Mouse (Mus musculus) layer of hippocampus, postnatal 36 days (tissue): ENCODE data around the gene Vwa5b2. TPM values are rescaled to one million over a fixed set of nuclear protein-coding genes. Genes with fewer than 3 reads are reported as not detected.

ENCODE experiments used
- DNase-seq, 2 experiments: peaks; one replicate each; pipeline ENCODE4 v3.0.0; 2022
- total RNA-seq, 2 experiments: library from RNA; stranded (reverse); gene quantifications; 2 replicates each; pipeline ENCODE4 v1.2.3; 2021

The Vwa5b2 gene
- total RNA-seq = 10 to 100 TPM; 21.8 to 23.4 TPM

DNA sequence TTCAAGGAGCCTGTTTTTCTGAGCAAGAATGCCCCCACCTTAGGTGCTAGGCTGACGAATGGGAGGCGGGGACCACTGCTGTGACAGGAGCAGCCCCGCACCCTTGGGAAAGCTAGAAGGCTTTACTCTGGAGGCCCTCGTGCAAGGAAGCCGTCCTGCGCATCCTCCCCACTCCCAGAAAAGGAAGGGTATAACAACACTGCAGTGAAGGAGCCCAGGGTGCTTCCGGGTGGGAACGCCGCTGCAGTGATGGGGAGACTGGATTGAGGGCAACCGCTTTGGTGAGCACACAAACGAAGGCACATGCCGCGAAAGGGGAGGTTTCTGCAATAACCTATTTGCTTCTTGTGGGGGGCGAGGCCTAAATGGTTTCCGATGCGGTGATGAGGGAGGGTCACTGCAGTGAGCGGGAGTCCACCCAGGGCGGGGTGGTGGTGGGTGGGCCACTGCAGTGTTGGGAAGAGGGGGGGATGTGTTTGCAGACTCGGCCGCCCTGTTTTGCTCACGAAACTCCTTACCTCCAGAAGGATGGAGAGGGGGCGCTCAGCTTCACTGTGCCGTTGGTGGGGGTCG, at the start of gene Vwa5b2:
TSS of gene Vwa5b2 (plus strand) at position 106 of the 573 bp plus-strand sequence.
- DNase-seq = peak in 1 of 2 experiments; percentile 24

DNA sequence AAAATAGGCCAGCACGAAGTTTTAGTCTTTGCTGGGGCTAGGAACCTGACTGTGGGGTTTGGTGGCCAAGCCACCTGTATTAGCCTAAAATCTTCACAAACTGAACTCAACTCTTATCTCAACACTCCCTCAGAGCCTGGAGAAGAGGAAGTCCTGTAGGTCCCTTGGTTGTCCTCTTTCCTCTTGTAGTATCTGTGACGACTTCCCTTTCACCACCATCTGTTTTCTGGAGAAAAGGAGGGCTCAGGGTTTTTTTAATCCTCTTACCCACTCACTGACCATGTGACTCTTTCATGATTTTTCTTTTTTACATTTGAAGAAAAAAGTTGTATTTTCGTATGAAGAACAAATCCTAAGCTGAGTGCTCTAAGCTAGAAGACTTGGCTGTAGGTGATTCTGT, 49.6 kb upstream of the Vwa5b2 start:
- no peak for DNase-seq

DNA sequence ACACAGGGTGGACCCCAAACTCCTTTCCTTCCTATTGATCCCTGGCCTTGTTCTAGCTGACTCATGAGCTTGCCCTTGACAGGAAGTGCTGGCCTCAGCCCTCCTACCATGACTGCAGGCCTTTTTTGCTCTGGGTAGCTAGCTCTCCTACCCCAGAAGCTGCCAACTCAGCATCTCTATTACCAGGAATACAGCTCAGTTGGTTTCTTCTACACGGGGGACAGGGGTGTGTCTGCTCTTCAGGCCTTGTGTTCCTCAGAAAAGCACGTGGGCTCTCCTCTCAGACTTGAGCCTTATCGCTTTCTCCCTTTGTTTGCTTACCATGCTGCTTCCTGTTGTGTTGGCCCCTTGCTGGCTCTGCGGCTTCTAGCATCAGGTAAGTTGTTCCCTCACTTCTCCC, 48.8 kb upstream of the Vwa5b2 start:
- no peak for DNase-seq

DNA sequence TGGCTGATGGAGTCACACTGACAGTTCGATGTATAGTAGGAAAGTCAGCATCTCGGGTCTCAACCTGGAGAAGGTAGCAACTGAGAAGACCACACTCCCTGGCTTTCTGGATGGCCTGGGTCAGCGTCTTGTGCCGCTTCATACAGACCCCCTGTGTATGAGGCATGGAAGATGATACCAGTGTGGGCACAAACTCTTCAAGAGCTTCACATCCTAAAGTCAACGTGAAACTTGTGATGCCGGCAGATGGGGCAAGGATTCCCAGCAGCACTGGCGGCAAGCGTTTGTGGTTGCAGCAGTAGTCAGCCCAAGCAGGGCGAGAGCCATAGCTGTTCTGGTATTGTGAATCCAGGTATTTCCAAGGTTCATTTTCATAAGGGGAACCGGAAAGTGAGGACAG, 43.6 kb upstream of the Vwa5b2 start:
- DNase-seq = no peak

DNA sequence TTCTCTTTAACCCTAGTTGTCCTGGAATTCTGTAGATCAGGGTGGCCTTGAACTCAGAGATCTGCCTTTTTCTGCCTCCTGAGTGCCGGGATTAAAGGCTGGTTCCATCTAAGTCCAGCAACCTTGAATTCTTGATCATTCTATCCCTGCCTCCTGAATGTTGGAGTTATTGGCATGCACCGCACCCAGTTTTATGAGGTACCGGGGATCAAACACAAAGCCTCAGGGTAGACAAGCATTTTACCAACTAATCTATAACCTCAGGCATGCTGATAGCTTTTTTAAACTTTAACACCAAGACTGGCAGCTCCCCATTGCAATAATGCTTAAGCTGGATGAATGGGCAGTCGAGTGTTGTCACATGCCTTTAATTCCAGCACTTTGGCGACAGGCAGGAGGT, 41.8 kb upstream of the Vwa5b2 start:
- DNase-seq = no peak

DNA sequence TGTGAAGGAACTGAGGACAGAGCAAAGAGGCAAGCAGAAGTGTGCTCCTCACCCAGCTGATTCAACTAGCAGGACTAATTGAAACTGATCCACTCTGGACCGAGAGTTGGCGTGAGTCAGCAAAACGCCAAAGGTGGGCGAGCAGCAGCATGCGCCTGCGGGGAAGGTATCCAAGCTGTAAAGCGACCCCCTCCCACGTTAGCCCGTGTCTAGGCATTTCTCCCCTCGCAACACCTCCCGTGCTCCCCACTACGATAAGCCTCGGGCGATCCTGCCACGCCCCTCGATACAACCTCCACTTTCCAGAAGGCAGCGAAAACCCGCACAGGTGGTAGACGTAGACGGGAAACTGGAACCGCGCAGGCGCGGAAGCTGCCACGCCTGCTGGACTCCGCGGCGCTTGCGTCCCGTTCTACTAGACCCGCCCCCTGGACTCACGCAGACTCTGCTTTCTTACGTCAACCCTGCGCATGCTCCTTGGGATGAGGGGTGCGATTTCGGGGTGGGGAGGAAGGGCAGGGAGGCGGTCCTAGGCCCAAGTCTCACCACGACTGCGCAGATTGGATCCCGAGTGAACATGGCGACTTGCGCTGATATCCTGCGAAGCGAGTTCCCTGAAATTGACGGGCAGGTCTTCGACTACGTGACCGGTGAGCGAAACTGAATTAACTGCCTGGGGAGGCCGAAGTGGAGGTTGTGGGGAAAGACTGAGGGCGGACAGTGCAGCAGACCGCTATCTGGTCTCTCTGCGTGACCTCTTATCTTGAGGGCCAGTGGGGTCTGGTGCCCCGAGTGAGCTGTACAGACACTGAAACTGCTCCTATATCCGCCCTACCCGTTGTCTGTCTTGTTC, 40.9 kb upstream of the Vwa5b2 start, which contains the start of gene Abcf3:
TSS of gene Abcf3 (plus strand) at position 482 of the 853 bp plus-strand sequence.
- peak; percentile 97 to 98 for DNase-seq

DNA sequence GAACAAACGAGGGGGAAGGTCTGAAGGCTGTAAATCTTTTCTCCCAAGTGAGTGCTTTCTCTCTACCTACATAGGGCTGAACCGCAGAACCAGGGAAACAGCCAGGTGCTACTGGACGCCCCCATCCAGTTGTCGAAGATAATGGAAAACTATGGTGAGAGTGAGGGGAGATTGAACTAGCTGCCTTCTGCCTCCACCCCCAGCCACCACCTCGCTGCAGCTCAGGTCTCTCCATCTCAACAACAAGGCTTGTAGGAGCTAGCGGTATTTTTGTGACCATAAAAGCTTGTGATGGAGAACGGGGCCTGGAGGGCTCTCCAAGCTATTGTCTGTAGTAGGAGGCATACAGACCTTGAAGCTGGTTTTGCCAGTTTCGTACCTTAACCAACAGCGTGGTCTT, 40.1 kb upstream of the Vwa5b2 start:
- no peak for DNase-seq

DNA sequence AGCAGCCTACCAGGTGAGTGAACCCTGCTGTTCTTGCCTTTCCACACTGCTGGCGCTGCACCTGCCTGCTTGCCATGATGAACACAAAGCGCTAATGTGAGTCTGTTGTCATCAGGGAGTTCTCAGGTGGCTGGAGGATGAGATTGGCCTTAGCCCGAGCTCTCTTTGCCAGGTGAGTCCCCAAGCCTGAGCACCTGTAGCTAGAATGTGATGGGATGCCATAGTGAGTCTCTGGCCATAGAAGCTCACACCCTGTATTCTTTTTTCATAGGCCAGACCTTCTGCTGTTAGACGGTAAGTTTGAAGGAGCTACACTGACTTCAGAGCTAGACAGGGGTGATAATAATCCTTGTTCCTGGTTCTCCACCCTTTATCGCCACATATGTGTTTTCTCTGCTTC, 37.6 kb upstream of the Vwa5b2 start:
- no peak for DNase-seq

DNA sequence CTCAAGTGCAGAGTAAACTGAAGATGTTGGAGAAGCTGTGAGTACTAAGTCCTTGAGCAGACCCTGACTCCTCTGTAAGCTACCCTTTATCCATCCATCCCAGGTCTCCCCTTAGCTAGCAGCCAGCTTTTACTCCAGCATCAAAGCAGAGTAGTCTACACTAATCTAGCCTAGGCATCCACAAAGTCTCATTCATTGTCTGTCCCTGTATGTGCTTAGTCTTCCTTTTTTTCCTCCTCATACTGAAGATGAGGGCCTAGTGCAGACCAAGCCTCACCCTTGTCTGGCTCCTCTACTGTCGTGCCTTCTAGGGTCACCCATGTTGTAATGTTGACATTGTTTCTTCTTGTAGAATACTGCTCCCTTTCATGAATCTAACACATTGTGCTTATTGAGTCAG, 36.7 kb upstream of the Vwa5b2 start:
- DNase-seq = no peak

DNA sequence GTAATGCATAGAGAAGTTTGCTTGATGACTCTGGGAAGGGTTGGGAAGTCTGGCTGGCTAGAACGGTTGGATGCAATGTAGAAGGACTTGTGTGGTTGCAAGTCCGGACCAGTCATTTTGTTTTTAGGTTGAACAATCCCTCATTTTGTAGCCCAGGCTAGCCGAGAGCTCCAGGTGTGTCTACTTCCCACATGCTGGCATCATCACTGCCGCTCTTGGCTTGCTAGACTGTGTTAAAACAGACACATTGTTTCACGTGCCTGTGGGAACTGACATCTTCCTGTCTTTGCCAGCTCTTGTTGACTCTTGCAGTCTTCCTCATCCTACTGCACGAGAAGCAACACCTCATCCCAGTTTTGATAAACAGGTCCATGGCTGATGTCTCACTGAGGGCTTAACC, 34.3 kb upstream of the Vwa5b2 start:
- no peak for DNase-seq

DNA sequence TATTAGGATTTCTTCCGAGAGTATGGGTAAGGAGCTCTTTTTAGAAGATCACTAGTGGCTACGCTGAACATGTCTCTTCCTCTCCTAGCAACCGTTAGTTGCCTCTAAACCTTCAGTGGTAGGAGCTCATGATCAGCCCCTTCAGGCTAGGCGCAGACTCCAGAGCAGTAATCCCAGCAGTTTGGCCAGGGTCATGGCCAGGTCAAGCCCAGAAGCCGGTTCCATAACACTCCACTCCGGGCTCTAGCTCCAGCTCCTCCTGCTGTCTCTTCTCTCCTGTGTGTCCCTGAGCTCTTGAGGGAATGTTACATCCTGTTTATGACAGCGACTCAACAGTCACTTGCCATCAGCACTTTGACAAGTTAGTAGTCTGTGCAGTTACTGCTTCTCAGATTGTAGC, 31.9 kb upstream of the Vwa5b2 start:
- no peak for DNase-seq

DNA sequence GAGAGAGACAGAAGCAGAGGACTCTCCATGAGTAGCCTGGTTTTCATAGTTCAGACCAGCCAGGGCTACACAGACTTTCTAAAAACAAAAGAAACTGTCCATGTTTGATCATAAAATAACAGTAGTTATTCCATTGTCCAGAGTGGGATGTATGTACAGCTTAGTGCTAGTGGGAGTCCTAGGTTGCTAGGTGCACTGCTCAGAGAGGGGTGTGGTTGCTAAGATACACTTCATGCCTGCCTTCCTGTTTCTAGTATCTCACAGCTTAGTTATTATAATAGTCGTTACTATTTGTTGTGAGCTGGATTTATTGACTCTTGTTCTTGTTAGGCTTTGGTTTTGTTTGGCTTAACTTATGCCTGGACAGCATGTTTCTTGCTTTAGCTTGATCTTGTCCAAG, 24.2 kb upstream of the Vwa5b2 start:
- DNase-seq = no peak

DNA sequence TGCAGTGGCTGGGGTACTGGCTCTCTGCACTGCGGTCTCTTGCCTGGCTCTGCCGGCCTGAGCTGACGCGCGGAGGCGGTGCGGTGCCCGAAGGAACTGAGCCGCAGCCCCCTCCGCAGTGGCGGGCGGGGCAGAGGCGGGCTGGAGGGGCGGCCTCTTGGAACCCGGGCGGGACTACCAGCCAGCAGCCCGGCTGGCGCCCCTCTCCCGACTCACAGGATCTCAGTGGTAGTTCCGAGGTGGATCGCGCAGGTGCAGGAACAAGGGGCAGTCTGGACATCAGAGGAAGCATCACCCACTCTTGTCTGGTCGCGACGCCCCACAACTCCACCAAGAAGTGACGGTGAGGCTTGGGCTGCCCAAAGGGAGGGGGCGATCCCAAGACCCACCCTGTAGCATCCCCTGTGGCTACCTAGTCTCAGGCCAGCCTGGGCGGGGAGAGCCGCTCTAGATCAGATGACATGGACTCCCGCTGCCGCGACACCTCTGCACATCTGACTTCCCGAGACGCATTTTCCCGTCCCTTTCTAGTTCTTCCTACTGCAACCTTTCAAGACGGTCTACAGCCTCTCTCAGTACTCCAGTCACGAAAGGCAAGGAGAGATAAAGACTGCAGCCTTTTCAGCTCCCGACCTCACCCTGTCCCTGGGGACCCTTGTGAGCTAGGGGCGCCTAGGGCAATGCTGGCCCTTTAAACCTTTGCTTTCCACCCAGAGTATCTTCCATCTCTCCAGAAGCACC, 838 bp downstream of the Vwa5b2 start:
- DNase-seq = peak; percentile 35 to 38

DNA sequence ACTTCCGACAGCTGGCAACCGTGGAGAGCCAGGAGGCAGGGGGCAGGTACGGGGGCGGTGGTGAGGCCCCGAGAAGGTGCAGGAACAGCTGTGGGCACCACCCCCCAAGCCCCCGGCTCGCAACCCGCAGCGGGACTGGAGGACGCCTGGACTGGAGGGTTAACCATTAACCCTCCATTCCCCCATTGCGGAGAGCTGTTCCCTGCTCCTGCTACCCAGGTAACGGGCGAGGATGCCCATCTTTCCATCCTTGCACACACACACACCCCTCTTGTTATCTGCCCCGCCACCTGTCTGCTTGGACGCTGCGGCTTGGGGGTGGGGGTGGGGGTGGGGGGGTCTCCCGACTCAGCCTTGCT, 1.4 kb downstream of the Vwa5b2 start:
- no peak for DNase-seq

DNA sequence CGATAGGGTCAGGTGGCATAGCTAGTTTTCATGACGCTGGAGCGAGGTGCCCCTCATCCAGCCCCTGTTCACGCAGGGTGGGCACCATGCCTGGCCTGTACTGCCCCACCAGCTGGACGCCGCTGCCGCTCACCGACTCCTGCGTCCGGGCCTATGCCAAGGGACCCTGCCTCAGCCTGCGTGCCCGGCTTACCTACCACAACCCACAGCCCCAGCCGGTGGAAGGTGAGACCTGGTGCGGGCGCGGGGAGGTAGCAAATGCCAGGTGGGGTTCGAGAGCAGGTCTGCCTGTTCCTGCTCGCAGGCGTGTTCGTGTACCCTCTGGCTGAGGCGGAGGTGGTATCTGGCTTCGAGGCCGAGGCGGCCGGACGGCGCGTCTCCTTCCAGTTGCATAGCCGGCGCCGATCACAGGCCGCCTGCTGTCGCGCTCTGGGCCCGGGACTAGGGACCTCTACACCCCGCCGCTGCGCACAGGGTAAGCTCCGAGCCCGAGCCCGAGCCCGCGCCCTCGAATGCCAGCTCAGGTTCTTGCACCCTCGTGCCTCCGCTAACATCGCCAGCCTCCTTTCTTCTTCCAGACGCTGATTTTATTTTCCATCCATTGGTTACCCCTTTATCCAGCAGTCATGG, 1.9 kb downstream of the Vwa5b2 start:
- no peak for DNase-seq

DNA sequence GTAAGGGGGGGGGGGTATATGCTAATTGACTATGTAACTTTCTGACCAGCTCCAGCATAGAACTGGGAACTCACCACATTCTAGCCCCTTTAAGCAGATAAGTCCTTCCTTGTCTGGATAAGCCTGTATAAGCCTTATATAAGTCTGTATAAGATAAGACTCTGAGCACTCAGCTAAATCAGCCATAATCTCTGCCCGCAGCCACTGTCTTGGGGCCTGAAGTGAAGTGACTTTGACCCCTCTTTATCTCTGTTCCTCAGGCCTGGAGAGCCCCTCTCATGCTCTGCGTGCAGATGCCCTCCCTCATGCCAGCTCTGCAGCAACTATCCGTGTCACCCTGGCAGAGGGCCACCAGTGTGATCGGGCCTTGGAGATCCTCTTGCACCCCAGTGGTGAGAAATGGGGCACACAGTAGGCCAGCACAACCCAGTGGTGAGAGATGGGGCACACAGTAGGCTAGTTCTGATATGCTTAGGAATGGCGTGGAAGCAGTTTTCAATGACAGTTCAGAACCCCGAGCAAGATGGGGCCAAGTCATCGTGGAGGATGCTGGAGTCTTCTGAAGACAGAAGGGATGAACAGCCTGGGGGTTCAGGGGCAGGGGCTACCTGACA, 5.9 kb downstream of the Vwa5b2 start:
- no peak for DNase-seq

DNA sequence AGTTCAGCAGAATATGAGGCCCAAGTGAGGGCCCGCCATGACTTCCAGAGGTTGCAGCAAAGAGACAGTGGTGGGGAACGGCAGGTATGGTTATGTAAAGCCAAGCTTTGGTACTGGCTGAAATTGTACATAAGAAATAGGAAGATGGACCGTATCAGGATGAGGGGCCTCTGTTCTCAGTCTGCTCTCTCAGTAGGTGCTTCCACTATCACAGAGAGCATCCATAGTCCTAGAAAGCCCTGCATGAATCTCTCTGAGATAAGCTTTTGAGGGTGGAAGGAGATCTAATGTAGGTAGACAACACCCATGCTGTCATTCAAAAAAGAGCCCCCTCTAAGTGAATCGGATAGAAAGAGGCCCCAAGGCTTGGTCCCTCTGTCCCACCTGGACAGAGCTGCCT, 6.5 kb downstream of the Vwa5b2 start:
- DNase-seq = no peak

DNA sequence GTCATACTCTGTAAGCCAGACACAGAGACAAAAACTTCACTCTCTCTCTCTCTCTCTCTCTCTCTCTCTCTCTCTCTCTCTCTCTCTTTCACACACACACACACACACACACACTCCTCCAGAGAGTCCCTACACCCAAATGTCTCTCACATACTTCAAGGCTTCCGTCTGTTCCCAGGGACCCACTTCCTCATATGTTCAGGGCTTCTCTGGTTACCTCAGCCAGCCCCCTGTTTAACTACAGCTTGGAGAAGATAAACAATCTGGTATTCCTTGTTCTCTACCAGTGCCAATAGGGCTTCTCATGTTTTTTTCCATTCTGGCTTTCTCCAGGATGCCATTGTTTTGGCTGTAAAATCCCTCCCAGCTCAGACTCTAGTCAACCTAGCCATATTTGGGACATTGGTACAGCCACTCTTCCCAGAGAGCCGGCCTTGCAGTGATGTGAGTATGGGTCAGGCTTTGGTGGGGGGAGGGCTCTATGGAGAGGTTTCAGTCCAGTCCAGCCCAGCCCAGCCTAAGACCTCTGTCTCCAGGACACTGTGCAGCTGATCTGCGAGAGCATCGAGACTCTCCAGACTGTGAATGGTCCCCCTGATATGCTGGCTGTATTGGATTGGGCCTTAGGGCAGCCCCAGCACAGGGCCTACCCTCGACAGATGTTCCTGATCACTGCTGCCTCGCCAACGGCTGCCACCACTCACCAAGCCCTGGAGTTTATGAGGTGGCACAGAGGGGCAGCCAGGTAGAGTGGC, 7.6 kb downstream of the Vwa5b2 start:
- DNase-seq = no peak

DNA sequence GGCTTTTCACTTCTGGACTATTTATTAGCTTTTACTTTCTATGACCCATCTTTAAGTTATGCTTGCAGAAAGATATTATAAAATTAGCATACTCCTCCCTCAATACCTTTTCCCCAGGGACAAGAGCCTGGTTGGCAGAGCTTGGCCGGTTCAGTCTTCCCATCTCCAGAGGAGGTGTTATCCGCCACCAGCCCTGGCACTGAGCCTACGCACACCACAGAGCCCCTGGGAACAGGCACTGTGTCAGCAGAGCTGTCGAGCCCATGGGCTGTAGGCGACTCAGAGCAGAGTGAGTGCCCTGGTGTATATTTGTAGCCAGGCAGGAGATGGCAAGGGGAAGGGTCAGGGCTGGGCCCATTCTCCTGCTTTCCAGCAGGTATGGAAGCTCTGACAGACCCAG, 11.2 kb downstream of the Vwa5b2 start:
- DNase-seq = no peak

DNA sequence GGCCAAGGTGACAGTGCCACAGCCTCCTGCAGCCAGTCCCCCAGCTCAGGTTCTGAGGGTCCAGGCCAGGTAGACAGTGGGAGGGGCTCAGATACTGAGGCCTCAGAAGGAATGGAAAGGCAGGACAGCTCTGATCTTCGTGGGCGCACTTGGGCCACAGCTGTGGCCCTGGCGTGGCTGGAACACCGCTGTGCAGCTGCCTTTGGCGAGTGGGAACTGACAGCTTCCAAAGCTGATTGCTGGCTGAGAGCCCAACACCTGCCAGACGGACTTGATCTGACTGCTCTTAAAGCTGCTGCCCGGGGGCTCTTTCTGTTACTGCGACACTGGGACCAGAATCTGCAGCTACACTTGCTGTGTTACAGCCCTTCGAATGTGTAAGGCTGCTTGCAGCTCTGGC, 15.4 kb downstream of the Vwa5b2 start:
- DNase-seq = no peak

DNA sequence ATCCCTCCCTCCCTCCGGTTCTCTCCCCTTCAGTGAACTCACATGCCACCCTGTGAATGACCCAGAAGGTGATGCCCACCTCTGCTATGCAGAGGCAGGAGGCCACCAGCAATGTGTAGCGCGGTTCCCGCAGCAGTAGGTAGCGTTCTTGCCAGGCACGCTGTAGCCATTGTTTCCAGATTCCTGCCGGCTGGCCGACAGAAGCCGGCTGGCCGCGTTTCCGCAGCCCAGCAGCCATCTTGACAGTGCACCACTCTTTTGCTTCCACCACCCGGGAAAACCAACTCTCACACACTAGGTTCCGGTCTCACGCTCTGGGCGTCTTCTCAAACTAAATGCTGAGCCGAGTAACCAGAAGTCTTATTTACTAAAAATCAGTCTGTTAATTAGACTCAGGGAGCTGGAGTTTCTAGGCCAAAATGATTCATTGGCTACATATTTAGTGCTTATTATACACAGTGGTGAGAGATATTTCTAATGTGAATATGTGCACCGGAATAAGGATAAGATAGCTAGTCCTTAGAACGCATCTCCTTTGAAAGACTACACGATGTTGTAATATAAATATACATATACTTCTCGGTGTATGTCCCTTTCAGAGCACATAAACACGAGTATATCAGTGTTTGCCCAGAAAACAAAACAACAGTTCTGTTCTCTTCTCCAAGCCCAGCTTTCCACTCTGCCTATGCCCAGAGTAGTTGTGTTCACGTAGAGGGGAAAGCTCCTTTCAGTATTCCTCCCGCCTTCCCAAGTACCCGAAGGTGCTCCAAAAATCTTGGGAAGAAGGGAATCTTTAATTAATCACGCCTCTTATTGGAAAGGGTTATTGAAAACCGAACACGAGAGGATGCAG, 21.5 kb downstream of the Vwa5b2 start:
- DNase-seq = peak; percentile 76 to 78
